Mouse (Mus musculus) CH12.LX (cell line): ENCODE results near the gene Cpne9. TPM values are rescaled to one million over a fixed set of nuclear protein-coding genes. Genes with fewer than 3 reads are reported as not detected.

ENCODE experiments used
- DNase-seq: peaks from one replicate; pipeline ENCODE4 v3.0.0-alpha.2; 2013; ENCODE audit errors: extremely low read depth
- H3K27ac ChIP-seq: 2 replicates; pipeline ENCODE4 v1.5.1; 2012; ENCODE audit warnings: low read depth, mild to moderate bottlenecking, control low read depth, moderate library complexity; ENCODE audit not compliant: insufficient read depth
- H3K27me3 ChIP-seq: replicated peaks from 2 replicates; pipeline ENCODE3; 2012; ENCODE audit warnings: inconsistent platforms
- H3K36me3 ChIP-seq, 2 experiments: replicated peaks in 1 of 2; 2 replicates each; pipeline versions ENCODE3 to v1.6.1; 2012; ENCODE audit warnings: inconsistent platforms in 1 of 2, low read length in 1 of 2, mild to moderate bottlenecking in 1 of 2, mixed read lengths in 1 of 2, moderate library complexity in 1 of 2; ENCODE audit not compliant: control insufficient read depth in 1 of 2, insufficient read depth in 1 of 2
- H3K4me1 ChIP-seq, 2 experiments: 2 replicates each; pipeline ENCODE4 v1.6.1; 2012; ENCODE audit warnings: inconsistent platforms in 1 of 2, moderate library complexity in 1 of 2; ENCODE audit not compliant: insufficient read depth in 2 of 2, control insufficient read depth in 1 of 2
- H3K4me2 ChIP-seq: 2 replicates; pipeline ENCODE4 v1.6.1; 2012; ENCODE audit warnings: low read depth, mild to moderate bottlenecking, control low read depth; ENCODE audit not compliant: poor library complexity, insufficient read depth, severe bottlenecking
- H3K4me3 ChIP-seq, 3 experiments: fragments of 150-350 bp in 1 of 3; sonication (generic) in 1 of 3; replicated peaks in 1 of 3; 2 replicates each; pipeline versions ENCODE3 to v1.5.1; 2011 to 2012; ENCODE audit warnings: low read depth in 2 of 3, low read length in 2 of 3, mild to moderate bottlenecking in 2 of 3, moderate library complexity in 2 of 3, control low read depth in 1 of 3, improper control_type of control experiment in 1 of 3, inconsistent platforms in 1 of 3, mixed read lengths in 1 of 3; ENCODE audit not compliant: poor library complexity in 1 of 3
- H3K79me2 ChIP-seq: replicated peaks from 2 replicates; pipeline ENCODE4 v1.6.1; 2012; ENCODE audit warnings: mild to moderate bottlenecking, moderate library complexity; ENCODE audit not compliant: control insufficient read depth, poor library complexity, insufficient read depth, severe bottlenecking; ENCODE audit errors: extremely low read depth
- H3K9ac ChIP-seq: 2 replicates; pipeline ENCODE4 v1.6.1; 2012; ENCODE audit warnings: low read depth, mild to moderate bottlenecking, control low read depth, moderate library complexity; ENCODE audit not compliant: insufficient read depth
- H3K9me3 ChIP-seq: replicated peaks from 2 replicates; pipeline ENCODE3; 2012; ENCODE audit warnings: low read length, inconsistent platforms, mixed read lengths
- BHLHE40 ChIP-seq: IDR thresholded peaks from 2 replicates; pipeline ENCODE4 v1.6.1; 2011; ENCODE audit warnings: mild to moderate bottlenecking, low read depth, low read length, improper control_type of control experiment
- CTCF ChIP-seq, 2 experiments: IDR thresholded peaks in 1 of 2; conservative IDR thresholded peaks in 1 of 2; 2 replicates each; pipeline ENCODE4 v1.5.1; 2011 to 2012; ENCODE audit warnings: low read depth in 2 of 2, low read length in 2 of 2, improper control_type of control experiment in 1 of 2, inconsistent platforms in 1 of 2, mild to moderate bottlenecking in 1 of 2, moderate library complexity in 1 of 2
- EP300 ChIP-seq: IDR thresholded peaks from 2 replicates; pipeline ENCODE4 v1.6.1; 2011; ENCODE audit warnings: low read length, improper control_type of control experiment
- ETS1 ChIP-seq: conservative IDR thresholded peaks from 2 replicates; pipeline ENCODE4 v1.6.1; 2012; ENCODE audit warnings: low read depth, mild to moderate bottlenecking, inconsistent platforms, low read length, improper control_type of control experiment, moderate library complexity
- HCFC1 ChIP-seq: IDR thresholded peaks from 2 replicates; pipeline ENCODE4 v1.6.1; 2012; ENCODE audit warnings: low read depth, mild to moderate bottlenecking, inconsistent platforms, low read length, improper control_type of control experiment
- IRF4 ChIP-seq: IDR thresholded peaks from 2 replicates; pipeline ENCODE4 v1.6.1; 2014; ENCODE audit warnings: low read depth, mild to moderate bottlenecking, inconsistent platforms, low read length, improper control_type of control experiment
- JUN ChIP-seq: IDR thresholded peaks from 2 replicates; pipeline ENCODE4 v1.6.1; 2011; ENCODE audit warnings: low read depth, mild to moderate bottlenecking, low read length, improper control_type of control experiment, moderate library complexity; ENCODE audit not compliant: insufficient read depth
- JUND ChIP-seq: conservative IDR thresholded peaks from 2 replicates; pipeline ENCODE4 v1.6.1; 2011; ENCODE audit warnings: low read depth, low read length, improper control_type of control experiment
- KAT2A ChIP-seq: IDR thresholded peaks from 2 replicates; pipeline ENCODE4 v1.6.1; 2012; ENCODE audit warnings: low read length, improper control_type of control experiment, inconsistent platforms; ENCODE audit not compliant: insufficient replicate concordance
- MEF2A ChIP-seq: IDR thresholded peaks from 2 replicates; pipeline ENCODE4 v1.6.1; 2014; ENCODE audit warnings: low read depth, mild to moderate bottlenecking, inconsistent platforms, low read length, improper control_type of control experiment, borderline replicate concordance
- MXI1 ChIP-seq: IDR thresholded peaks from 2 replicates; pipeline ENCODE4 v1.6.1; 2011; ENCODE audit warnings: mild to moderate bottlenecking, low read depth, low read length, improper control_type of control experiment
- NELFE ChIP-seq: IDR thresholded peaks from 2 replicates; pipeline ENCODE4 v1.6.1; 2011; ENCODE audit warnings: low read depth, low read length, improper control_type of control experiment
- NRF1 ChIP-seq: IDR thresholded peaks from 2 replicates; pipeline ENCODE4 v1.6.1; 2014; ENCODE audit warnings: low read depth, mild to moderate bottlenecking, inconsistent platforms, low read length, improper control_type of control experiment, moderate library complexity
- POLR2AphosphoS2 ChIP-seq: IDR thresholded peaks from 2 replicates; pipeline ENCODE4 v1.6.1; 2011; ENCODE audit warnings: low read depth, low read length, improper control_type of control experiment
- RAD21 ChIP-seq: IDR thresholded peaks from 2 replicates; pipeline ENCODE4 v1.6.1; 2011; ENCODE audit warnings: low read depth, mild to moderate bottlenecking, low read length, improper control_type of control experiment, moderate library complexity
- RCOR1 ChIP-seq: conservative IDR thresholded peaks from 2 replicates; pipeline ENCODE4 v1.6.1; 2012; ENCODE audit warnings: low read depth, mild to moderate bottlenecking, inconsistent platforms, low read length, improper control_type of control experiment
- TCF12 ChIP-seq: IDR thresholded peaks from 2 replicates; pipeline ENCODE4 v1.6.1; 2014; ENCODE audit warnings: low read depth, mild to moderate bottlenecking, inconsistent platforms, low read length, improper control_type of control experiment
- UBTF ChIP-seq: IDR thresholded peaks from 2 replicates; pipeline ENCODE4 v1.6.1; 2012; ENCODE audit warnings: low read depth, mild to moderate bottlenecking, inconsistent platforms, low read length, improper control_type of control experiment, moderate library complexity
- ZKSCAN1 ChIP-seq: IDR thresholded peaks from 2 replicates; pipeline ENCODE4 v1.6.1; 2012; ENCODE audit warnings: low read depth, inconsistent platforms, low read length, improper control_type of control experiment, borderline replicate concordance
- ZMIZ1 ChIP-seq: IDR thresholded peaks from 2 replicates; pipeline ENCODE4 v1.6.1; 2012; ENCODE audit warnings: low read depth, mild to moderate bottlenecking, inconsistent platforms, low read length, improper control_type of control experiment
- ZNF384 ChIP-seq: IDR thresholded peaks from 2 replicates; pipeline ENCODE4 v1.6.1; 2012; ENCODE audit warnings: low read depth, low read length, improper control_type of control experiment, inconsistent platforms
- dilution Hi-C: fragments of 300-500 bp; cut with MboI; formaldehyde crosslinking; loops from 2 replicates; pipeline ENCODE4 v1.14.3; 2020; ENCODE audit warnings: low sequenced_read_pairs; ENCODE audit not compliant: extremely low pct_unique_long_range_greater_than_20kb, extremely low pct_ligation_motif_present
- in situ Hi-C: fragments of 300-500 bp; cut with MboI; formaldehyde crosslinking; loops from 3 replicates; pipeline ENCODE4 v1.14.3; 2019; ENCODE audit warnings: low sequenced_read_pairs, low pct_ligation_motif_present, low pct_unique_long_range_greater_than_20kb, mixed read lengths
- polyA plus RNA-seq: library from polyadenylated mRNA; unstranded; fragments of >175 nt; gene quantifications from 2 replicates; pipeline ENCODE4 v1.2.1, GENCODE M21; 2012; ENCODE audit warnings: low read depth; ENCODE audit not compliant: insufficient read length
- total RNA-seq, 2 experiments: library from RNA; depleted of rRNA; stranded (reverse); fragments of 300-350 nt in 1 of 2; fragments of >200 nt in 1 of 2; gene quantifications; 2 replicates each; pipeline ENCODE4 v1.2.3; 2012 to 2014

Cpne9 gene
- total and polyA plus RNA-seq, 3 experiments, result 0.19 to 0.27 (median 0.25) TPM

GRCm38 (mm10) chr6:113350538-113350937 is 68.4 kb downstream of the Cpne9 start:
- Histone ChIP-seq H3K27me3 (no peaks in the 10 kb centered on the region), H3K27ac (no peak overlapping the region), H3K4me2 (no peak overlapping the region), H3K79me2 (no peaks in the 10 kb centered on the region), H3K4me3 (no peak overlapping the region), H3K4me1 (0 out of 4 replicates have a peak, but pooled peaks cover 0 to 2% of the 10 kb centered on the region in 2 experiments), H3K36me3 (no peaks in the 10 kb centered on the region), H3K9me3 (peaks cover 2% of the 10 kb centered on the region), H3K9ac (no peak overlapping the region)
- no peak for TF ChIP-seq RCOR1
- TF ChIP-seq ZKSCAN1, result no peak
- TF ChIP-seq TCF12, result no peak
- TF ChIP-seq NELFE, result no peak
- TF ChIP-seq ETS1, result no peak
- TF ChIP-seq ZMIZ1, result no peak
- TF ChIP-seq JUN, result no peak
- in situ Hi-C loops (no loop called here), dilution Hi-C loops (no loop called here)
- no peak for DNase-seq

GRCm38 (mm10) chr6:113351161-113351560 is 69.1 kb downstream of the Cpne9 start:
- Histone ChIP-seq H3K36me3 (no peaks in the 10 kb centered on the region), H3K79me2 (no peaks in the 10 kb centered on the region), H3K27me3 (no peaks in the 10 kb centered on the region), H3K9ac (no peak overlapping the region), H3K27ac (no peak overlapping the region), H3K4me3 (no peak overlapping the region), H3K4me2 (no peak overlapping the region), H3K4me1 (0 out of 4 replicates have a peak, but pooled peaks cover 0 to 2% of the 10 kb centered on the region in 2 experiments), H3K9me3 (peaks cover 2% of the 10 kb centered on the region)
- TF ChIP-seq MEF2A (no peak), CTCF (conservative IDR thresholded peaks at IDR 0.05 in 1 of 2, IDR thresholded peaks at IDR 0.05 in 1 of 2; ENCODE audit: low read depth in 2 of 2, low read length in 2 of 2) (no peak), BHLHE40 (no peak), EP300 (no peak), JUND (no peak), NELFE (no peak), ZNF384 (no peak)
- dilution Hi-C loops, result no loop called here
- in situ Hi-C loops, result no loop called here
- DNase-seq, result no peak

- Histone ChIP-seq H3K79me2 (no peaks in the 10 kb centered on the region), H3K27me3 (no peaks in the 10 kb centered on the region), H3K4me2 (no peak overlapping the region), H3K9ac (no peak overlapping the region), H3K27ac (no peak overlapping the region), H3K4me1 (0 out of 4 replicates have a peak, but pooled peaks cover 0 to 2% of the 10 kb centered on the region in 2 experiments), H3K9me3 (peaks cover 2% of the 10 kb centered on the region), H3K36me3 (no peaks in the 10 kb centered on the region), H3K4me3 (no peak overlapping the region)
- dilution Hi-C loops, result no loop called here
- in situ Hi-C loops, result no loop called here
- DNase-seq, result no peak
- TF ChIP-seq ZKSCAN1, result no peak
- TF ChIP-seq NRF1, result no peak
- TF ChIP-seq TCF12, result no peak
- no peak for TF ChIP-seq KAT2A
- TF ChIP-seq MXI1, result no peak
- no peak for TF ChIP-seq POLR2AphosphoS2
- TF ChIP-seq IRF4, result no peak
- TF ChIP-seq RAD21, result no peak
- no peak for TF ChIP-seq UBTF
- no peak for TF ChIP-seq HCFC1
Measured at GRCm38 (mm10) chr6:113351653-113352052, 69.5 kb downstream of the Cpne9 start.
